Mouse (Mus musculus) spleen, adult 2 months (tissue): ENCODE data around the gene Zdhhc1.

Experiments used
- CTCF ChIP-seq: fragments of 200-500 bp; IDR thresholded peaks from 2 replicates; pipeline ENCODE4 v1.5.1; 2011; ENCODE audit warnings: mild to moderate bottlenecking, inconsistent platforms; ENCODE audit not compliant: insufficient read depth, insufficient read length, insufficient replicate concordance; ENCODE audit errors: extremely low read depth
- POLR2A ChIP-seq: fragments of 200-500 bp; IDR thresholded peaks from 2 replicates; pipeline ENCODE4 v1.6.1; 2011; ENCODE audit warnings: low read depth, low read length, inconsistent platforms

GRCm38 (mm10) chr8:105527110-105527509, 30.4 kb upstream of the Zdhhc1 start:
- no peak for TF ChIP-seq CTCF
- no peak for TF ChIP-seq POLR2A
